Mouse (Mus musculus): ENCODE results near the gene Trappc11. TPM values are rescaled to one million over a fixed set of nuclear protein-coding genes. Genes with fewer than 3 reads are reported as not detected.

Trappc11 gene
- polyA plus RNA-seq (2012), result 8.9 TPM in 2 replicates

GRCm38 (mm10) chr8:47533344-47534125 is at the start of gene Trappc11, which contains the start of gene Rwdd4a:
Trappc11 (minus strand) TSS chr8:47533470.
Rwdd4a (plus strand) TSS chr8:47533664.
- TF ChIP-seq GATA1 (IDR thresholded peaks at IDR 0.05; ENCODE audit: low read length), result no peak

- no peak for TF ChIP-seq GATA1 (IDR thresholded peaks at IDR 0.05; ENCODE audit: low read length)
These were observed 48.2 kb upstream of the Trappc11 start for GRCm38 (mm10) chr8:47581454-47581853.

GRCm38 (mm10) chr8:47573482-47573881 is 40.2 kb upstream of the Trappc11 start:
- TF ChIP-seq GATA1 (IDR thresholded peaks at IDR 0.05; ENCODE audit: low read length), result no peak

GRCm38 (mm10) chr8:47570161-47570560 is 36.9 kb upstream of the Trappc11 start:
- no peak for TF ChIP-seq GATA1 (IDR thresholded peaks at IDR 0.05; ENCODE audit: low read length)

- TF ChIP-seq GATA1 (IDR thresholded peaks at IDR 0.05; ENCODE audit: low read length), result no peak
These were observed 34.8 kb upstream of the Trappc11 start for GRCm38 (mm10) chr8:47568098-47568497.

- no peak for TF ChIP-seq GATA1 (IDR thresholded peaks at IDR 0.05; ENCODE audit: low read length)
These were observed 33.3 kb upstream of the Trappc11 start for GRCm38 (mm10) chr8:47566551-47566950.

- no peak for TF ChIP-seq GATA1 (IDR thresholded peaks at IDR 0.05; ENCODE audit: low read length)
These were observed 27.5 kb upstream of the Trappc11 start for GRCm38 (mm10) chr8:47560801-47561200.

GRCm38 (mm10) chr8:47558274-47558673 is 25.0 kb upstream of the Trappc11 start:
- TF ChIP-seq GATA1 (IDR thresholded peaks at IDR 0.05; ENCODE audit: low read length), result no peak

- no peak for TF ChIP-seq GATA1 (IDR thresholded peaks at IDR 0.05; ENCODE audit: low read length)
These were observed 23.2 kb upstream of the Trappc11 start for GRCm38 (mm10) chr8:47556446-47556845.

- TF ChIP-seq GATA1 (IDR thresholded peaks at IDR 0.05; ENCODE audit: low read length), result no peak
These were observed 20.3 kb upstream of the Trappc11 start for GRCm38 (mm10) chr8:47553613-47554012.

- no peak for TF ChIP-seq GATA1 (IDR thresholded peaks at IDR 0.05; ENCODE audit: low read length)
These were observed 13.8 kb upstream of the Trappc11 start for GRCm38 (mm10) chr8:47547102-47547501.

GRCm38 (mm10) chr8:47544094-47544493 is 10.8 kb upstream of the Trappc11 start:
- no peak for TF ChIP-seq GATA1 (IDR thresholded peaks at IDR 0.05; ENCODE audit: low read length)

- TF ChIP-seq GATA1 (IDR thresholded peaks at IDR 0.05; ENCODE audit: low read length), result no peak
These were observed 9.5 kb upstream of the Trappc11 start for GRCm38 (mm10) chr8:47542746-47543145.

GRCm38 (mm10) chr8:47538323-47538722 is 5.1 kb upstream of the Trappc11 start:
- no peak for TF ChIP-seq GATA1 (IDR thresholded peaks at IDR 0.05; ENCODE audit: low read length)

GRCm38 (mm10) chr8:47528094-47528493 is 5.2 kb downstream of the Trappc11 start:
- no peak for TF ChIP-seq GATA1 (IDR thresholded peaks at IDR 0.05; ENCODE audit: low read length)

GRCm38 (mm10) chr8:47513601-47514000 is 19.7 kb downstream of the Trappc11 start:
- TF ChIP-seq GATA1 (IDR thresholded peaks at IDR 0.05; ENCODE audit: low read length), result no peak

GRCm38 (mm10) chr8:47510930-47511329 is 22.3 kb downstream of the Trappc11 start:
- no peak for TF ChIP-seq GATA1 (IDR thresholded peaks at IDR 0.05; ENCODE audit: low read length)
